Mouse (Mus musculus) C2C12 (cell line): ENCODE results near the gene Cabp1.

Experiments used
- CTCF ChIP-seq: IDR thresholded peaks from one replicate; pipeline ENCODE4 v1.5.1; 2011; ENCODE audit not compliant: control insufficient read depth, insufficient read depth, insufficient read length
- MAX ChIP-seq: IDR thresholded peaks from one replicate; pipeline ENCODE4 v1.6.1; 2011; ENCODE audit warnings: mild to moderate bottlenecking, control low read depth
- MYOG ChIP-seq: IDR thresholded peaks from one replicate; pipeline ENCODE4 v1.6.1; 2011; ENCODE audit not compliant: control insufficient read depth, insufficient read length; ENCODE audit errors: extremely low read depth
- USF1 ChIP-seq: IDR thresholded peaks from one replicate; pipeline ENCODE4 v1.6.1; 2011; ENCODE audit warnings: low read depth, mild to moderate bottlenecking, control low read depth, moderate library complexity

DNA sequence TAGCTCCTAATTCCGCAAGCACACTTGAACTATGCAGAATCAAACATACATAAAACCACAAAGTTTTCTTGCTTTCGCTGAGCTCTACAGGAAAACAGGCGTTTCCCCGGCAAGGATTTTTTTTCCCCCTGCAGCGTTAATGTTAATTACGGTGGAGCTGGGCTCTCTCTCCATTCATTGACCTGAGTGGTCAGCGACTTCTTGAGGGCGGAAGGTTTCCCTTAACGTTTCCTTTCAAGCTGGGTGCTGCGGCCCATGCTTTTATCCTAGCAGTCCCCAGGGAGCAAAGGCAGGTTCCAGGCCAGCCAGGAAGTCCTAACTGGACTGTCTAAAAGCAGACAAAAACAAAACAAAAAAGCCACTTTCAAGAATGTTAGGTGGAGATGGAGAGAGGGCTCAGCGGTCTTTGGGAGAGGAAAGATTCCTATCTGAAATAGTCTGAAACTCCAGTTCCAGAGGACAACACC lies 44.6 kb upstream of the Cabp1 start:
- TF ChIP-seq CTCF = no peak
- TF ChIP-seq MYOG = no peak
- TF ChIP-seq USF1 = no peak
- TF ChIP-seq MAX = no peak
